ENCODE assay signal across 15 mouse cellular contexts in the genomic region with DNA sequence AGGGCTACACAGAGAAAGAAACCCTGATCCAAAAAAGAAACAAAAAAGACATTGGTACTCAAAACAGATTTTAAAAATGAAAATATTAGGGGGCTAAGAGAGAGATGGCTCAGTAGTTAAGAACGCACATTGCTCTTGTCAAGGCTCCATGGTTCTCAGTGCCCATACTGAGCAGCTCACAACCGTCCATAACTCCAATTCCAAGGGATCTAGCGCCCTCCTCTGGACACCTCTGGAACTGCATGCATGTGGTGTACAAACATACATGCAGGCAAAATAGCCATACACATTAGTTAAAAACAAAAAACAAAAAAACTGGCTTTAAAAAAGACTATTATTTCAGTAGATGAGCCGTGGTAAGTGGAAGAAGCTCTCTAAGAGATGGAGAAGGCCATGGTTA. TPM values are rescaled to one million over a fixed set of nuclear protein-coding genes. Genes with fewer than 3 reads are reported as not detected.
A peak's percentile ranks its signal among the peaks of the same experiment; 100 is the strongest.
DNase-seq lines count a peak whose midpoint lies in the region; ATAC-seq and TF ChIP-seq lines count a peak whose summit lies in the region.
"Had no signal": no experiment of that assay in that cellular context is flagged by ENCODE, and none has a peak within 500 bp of the region (broad histone marks: within the 10 kb centered on the region; RNA-seq: fewer than 3 reads in every experiment).

No protein-coding gene starts in this region.

- H3K27ac ChIP-seq in heart, postnatal 0 days (ENCODE audit: low read depth) = no peak overlapping the region
- H3K27ac ChIP-seq in midbrain, postnatal 0 days (ENCODE audit: low read depth, low read length) = no peak overlapping the region
- H3K27ac ChIP-seq in midbrain, embryonic 16.5 days (ENCODE audit: low read length) = no peak overlapping the region
- no peak overlapping the region for H3K27ac ChIP-seq in bone marrow, adult 2 months (ENCODE audit: control insufficient read depth, insufficient read depth, low read depth, low read length, poor library complexity)
- H3K27ac ChIP-seq in stomach, postnatal 0 days (replicated peaks) = no peak overlapping the region
- H3K27ac ChIP-seq: embryonic facial prominence, embryonic 13.5 days; hindbrain, embryonic 14.5 days had no signal

- 80% methylated on average over 4 of the region's 4 CpGs for WGBS in heart, postnatal 0 days
- 75% methylated on average over 4 of the region's 4 CpGs for WGBS in midbrain, postnatal 0 days
- 71% methylated on average over 4 of the region's 4 CpGs for WGBS in midbrain, embryonic 16.5 days
- WGBS in bone marrow, adult 2 months = 66% methylated on average over 4 of the region's 4 CpGs
- WGBS in stomach, postnatal 0 days = 78% methylated on average over 4 of the region's 4 CpGs

- H3K36me3 ChIP-seq in heart, postnatal 0 days (replicated peaks; ENCODE audit: control insufficient read depth, insufficient read depth, low read length) = no peaks in the 10 kb centered on the region
- no peaks in the 10 kb centered on the region for H3K36me3 ChIP-seq in midbrain, postnatal 0 days (ENCODE audit: insufficient read depth, low read length)
- H3K36me3 ChIP-seq in midbrain, embryonic 16.5 days (ENCODE audit: control insufficient read depth, insufficient read depth, low read length) = no peaks in the 10 kb centered on the region
- no peaks in the 10 kb centered on the region for H3K36me3 ChIP-seq in stomach, postnatal 0 days (ENCODE audit: control insufficient read depth, insufficient read depth, low read length)
- H3K36me3 ChIP-seq: embryonic facial prominence, embryonic 13.5 days had no signal

- H3K27me3 ChIP-seq in heart, postnatal 0 days (ENCODE audit: control insufficient read depth, insufficient read depth, low read length) = no peaks in the 10 kb centered on the region
- no peaks in the 10 kb centered on the region for H3K27me3 ChIP-seq in midbrain, postnatal 0 days (ENCODE audit: insufficient read depth, low read length)
- no peaks in the 10 kb centered on the region for H3K27me3 ChIP-seq in midbrain, embryonic 16.5 days (ENCODE audit: control insufficient read depth, insufficient read depth, low read depth, low read length)
- no peaks in the 10 kb centered on the region for H3K27me3 ChIP-seq in stomach, postnatal 0 days (ENCODE audit: control insufficient read depth, insufficient read depth, low read length)
- H3K27me3 ChIP-seq: embryonic facial prominence, embryonic 13.5 days had no signal

- no peak overlapping the region for H3K4me3 ChIP-seq in heart, postnatal 0 days (ENCODE audit: low read depth, low read length)
- H3K4me3 ChIP-seq in midbrain, postnatal 0 days (ENCODE audit: low read depth, low read length) = no peak overlapping the region
- no peak overlapping the region for H3K4me3 ChIP-seq in midbrain, embryonic 16.5 days (ENCODE audit: low read depth, low read length)
- no peak overlapping the region for H3K4me3 ChIP-seq in bone marrow, adult 2 months (replicated peaks; ENCODE audit: control insufficient read depth, low read depth, low read length)
- H3K4me3 ChIP-seq in stomach, postnatal 0 days (ENCODE audit: low read depth, low read length) = no peak overlapping the region
- H3K4me3 ChIP-seq: embryonic facial prominence, embryonic 13.5 days had no signal

- H3K9ac ChIP-seq in heart, postnatal 0 days (replicated peaks; ENCODE audit: low read depth, low read length) = no peak overlapping the region
- H3K9ac ChIP-seq in midbrain, postnatal 0 days (replicated peaks; ENCODE audit: low read length, poor library complexity, severe bottlenecking) = no peak overlapping the region
- H3K9ac ChIP-seq in midbrain, embryonic 16.5 days (ENCODE audit: low read depth, low read length) = no peak overlapping the region
- no peak overlapping the region for H3K9ac ChIP-seq in stomach, postnatal 0 days (ENCODE audit: low read length)
- H3K9ac ChIP-seq: embryonic facial prominence, embryonic 13.5 days; hindbrain, embryonic 14.5 days had no signal

- no peak overlapping the region for H3K4me2 ChIP-seq in heart, postnatal 0 days (ENCODE audit: low read depth, low read length)
- H3K4me2 ChIP-seq in midbrain, postnatal 0 days (ENCODE audit: low read depth, low read length, poor library complexity, severe bottlenecking) = no peak overlapping the region
- no peak overlapping the region for H3K4me2 ChIP-seq in midbrain, embryonic 16.5 days (ENCODE audit: low read length)
- no peak overlapping the region for H3K4me2 ChIP-seq in stomach, postnatal 0 days (replicated peaks; ENCODE audit: low read depth)
- H3K4me2 ChIP-seq: embryonic facial prominence, embryonic 13.5 days; hindbrain, embryonic 14.5 days; midbrain, embryonic 11.5 days had no signal

- TF ChIP-seq CTCF in heart, postnatal 0 days (IDR thresholded peaks at IDR 0.05; ENCODE audit: low read depth) = peak; percentile 56
- TF ChIP-seq CTCF in midbrain, postnatal 0 days (IDR thresholded peaks at IDR 0.05) = peak; percentile 62
- peak; percentile 48; the same call in 1 of the 2 replicates for TF ChIP-seq CTCF in bone marrow, adult 2 months (IDR thresholded peaks at IDR 0.05; ENCODE audit: control insufficient read depth, insufficient read depth, low read length)
- peak; percentile 75 for TF ChIP-seq CTCF in stomach, postnatal 0 days (IDR thresholded peaks at IDR 0.05; ENCODE audit: low read depth)

- ATAC-seq in heart, postnatal 0 days (ENCODE audit: insufficient read depth, low read depth) = no peak
- ATAC-seq in midbrain, postnatal 0 days (ENCODE audit: low FRiP score) = no peak
- ATAC-seq in midbrain, embryonic 16.5 days = no peak
- no peak for ATAC-seq in stomach, postnatal 0 days (ENCODE audit: low FRiP score, low TSS enrichment)

- H3K4me1 ChIP-seq in heart, postnatal 0 days (ENCODE audit: control insufficient read depth, insufficient read depth) = peaks cover 10% of the 10 kb centered on the region
- H3K4me1 ChIP-seq in midbrain, postnatal 0 days (ENCODE audit: insufficient read depth, low read length) = no peaks in the 10 kb centered on the region
- H3K4me1 ChIP-seq in midbrain, embryonic 16.5 days (ENCODE audit: control insufficient read depth, insufficient read depth, low read length) = no peaks in the 10 kb centered on the region
- no peaks in the 10 kb centered on the region for H3K4me1 ChIP-seq in bone marrow, adult 2 months (ENCODE audit: control insufficient read depth, insufficient read depth, low read length)
- H3K4me1 ChIP-seq in stomach, postnatal 0 days (replicated peaks; ENCODE audit: control insufficient read depth, insufficient read depth) = no peaks in the 10 kb centered on the region

- no peak for TF ChIP-seq POLR2A in bone marrow, adult 2 months (IDR thresholded peaks at IDR 0.05; ENCODE audit: borderline replicate concordance, control insufficient read depth, low read depth, low read length)

- TF ChIP-seq EP300 in heart, postnatal 0 days (IDR thresholded peaks at IDR 0.05; ENCODE audit: low read depth) = no peak
- no peak for TF ChIP-seq EP300 in stomach, postnatal 0 days (optimal IDR thresholded peaks at IDR 0.05)

- DNase-seq in heart, postnatal 0 days (ENCODE audit: low spot score) = no peak
- no peak for DNase-seq in heart, adult 18-20 months
- no peak for DNase-seq in midbrain, postnatal 0 days (ENCODE audit: low spot score)
- peak; percentile 33 for DNase-seq in stomach, postnatal 0 days (ENCODE audit: low spot score)
- no peak for DNase-seq in left cerebral cortex, postnatal 4 days
- no peak for DNase-seq in gastrocnemius, adult 8-10 months (ENCODE audit: low spot score in 2 of 2)
- DNase-seq: gastrocnemius, postnatal 36 days had no signal

- H3K9me3 ChIP-seq in heart, postnatal 0 days (replicated peaks; ENCODE audit: control insufficient read depth, low read length) = no peaks in the 10 kb centered on the region
- H3K9me3 ChIP-seq in midbrain, postnatal 0 days (ENCODE audit: low read length) = no peaks in the 10 kb centered on the region
- H3K9me3 ChIP-seq in midbrain, embryonic 16.5 days (replicated peaks; ENCODE audit: control insufficient read depth, low read length, poor library complexity, severe bottlenecking) = no peaks in the 10 kb centered on the region
- no peaks in the 10 kb centered on the region for H3K9me3 ChIP-seq in stomach, postnatal 0 days (ENCODE audit: control insufficient read depth, low read length)
- H3K9me3 ChIP-seq: embryonic facial prominence, embryonic 13.5 days had no signal

- intact Hi-C loops in left cerebral cortex, postnatal 4 days (cut with DNase I) = no loop called here

RNA-seq across cellular contexts. Expression of gene Cdh3, which starts 19.9 kb away (rescaled TPM):
- 9.2 and 11.4 TPM in 2 replicates for total RNA-seq in heart, postnatal 0 days (2014; rRNA removed; ENCODE audit: low replicate concordance)
- 4.3 and 4.5 TPM in 2 replicates for polyA plus RNA-seq in heart, postnatal 0 days (2015; fragmentation: Nextera tagmentation; extraction: Ambion mirVana)
- total RNA-seq in heart, adult 18-20 months (2021) = under 1 TPM; 0.35 to 0.93 TPM
- 1.3 and 4.3 TPM in 2 replicates for total RNA-seq in midbrain, postnatal 0 days (2014; rRNA removed)
- 0.67 and 1.1 TPM in 2 replicates for polyA plus RNA-seq in midbrain, postnatal 0 days (2015; fragmentation: Nextera tagmentation; extraction: Ambion mirVana)
- polyA plus RNA-seq in midbrain, embryonic 16.5 days (2015; fragmentation: Nextera tagmentation; extraction: Ambion mirVana) = 0.91 and 1.2 TPM in 2 replicates
- polyA plus RNA-seq in bone marrow, adult 2 months (2011; ENCODE audit: insufficient read depth, insufficient read length, low replicate concordance, missing spikeins) = not detected in 2 replicates
- 8.0 and 8.1 TPM in 2 replicates for polyA plus RNA-seq in stomach, postnatal 0 days (2015; fragmentation: Nextera tagmentation; extraction: Ambion mirVana)
- under 1 TPM; 0.28 to 0.46 TPM for total RNA-seq in left cerebral cortex, postnatal 4 days (2021)
- total RNA-seq in gastrocnemius, adult 8-10 months (2022) = under 1 TPM in 1 of 4 experiments, not detected in 3; 0.05 TPM

RNA-seq across cellular contexts. Expression of gene 6030452D12Rik, which starts 30.2 kb away (rescaled TPM):
- total RNA-seq in heart, postnatal 0 days (2014; rRNA removed; ENCODE audit: low replicate concordance) = not detected in 2 replicates
- polyA plus RNA-seq in heart, postnatal 0 days (2015; fragmentation: Nextera tagmentation; extraction: Ambion mirVana) = not detected in 2 replicates
- total RNA-seq in heart, adult 18-20 months (2021) = not detected
- total RNA-seq in midbrain, postnatal 0 days (2014; rRNA removed) = not detected in 2 replicates
- not detected in 2 replicates for polyA plus RNA-seq in midbrain, postnatal 0 days (2015; fragmentation: Nextera tagmentation; extraction: Ambion mirVana)
- polyA plus RNA-seq in midbrain, embryonic 16.5 days (2015; fragmentation: Nextera tagmentation; extraction: Ambion mirVana) = not detected in 2 replicates
- not detected in 2 replicates for polyA plus RNA-seq in bone marrow, adult 2 months (2011; ENCODE audit: insufficient read depth, insufficient read length, low replicate concordance, missing spikeins)
- polyA plus RNA-seq in stomach, postnatal 0 days (2015; fragmentation: Nextera tagmentation; extraction: Ambion mirVana) = not detected in 2 replicates
- not detected for total RNA-seq in left cerebral cortex, postnatal 4 days (2021)
- not detected for total RNA-seq in gastrocnemius, adult 8-10 months (2022)
- total RNA-seq: adrenal gland, adult 18-20 months; gastrocnemius, postnatal 36 days; left cerebral cortex, adult 8-10 months had no signal
- polyA plus RNA-seq: embryonic facial prominence, embryonic 13.5 days; hindbrain, embryonic 14.5 days; midbrain, embryonic 11.5 days; thymus, postnatal 0 days had no signal

RNA-seq across cellular contexts. Expression of gene Gm10073, which starts 42.7 kb away (rescaled TPM):
- total RNA-seq in heart, postnatal 0 days (2014; rRNA removed; ENCODE audit: low replicate concordance) = 70.8 and 80.8 TPM in 2 replicates
- 6.2 and 6.5 TPM in 2 replicates for polyA plus RNA-seq in heart, postnatal 0 days (2015; fragmentation: Nextera tagmentation; extraction: Ambion mirVana)
- total RNA-seq in heart, adult 18-20 months (2021) = 100 to 1,000 TPM; 123 to 131 TPM
- total RNA-seq in midbrain, postnatal 0 days (2014; rRNA removed) = 26.8 and 46.4 TPM in 2 replicates
- polyA plus RNA-seq in midbrain, postnatal 0 days (2015; fragmentation: Nextera tagmentation; extraction: Ambion mirVana) = 4.9 and 6.0 TPM in 2 replicates
- 5.9 and 6.8 TPM in 2 replicates for polyA plus RNA-seq in midbrain, embryonic 16.5 days (2015; fragmentation: Nextera tagmentation; extraction: Ambion mirVana)
- 52.1 and 98.4 TPM in 2 replicates for polyA plus RNA-seq in bone marrow, adult 2 months (2011; ENCODE audit: insufficient read depth, insufficient read length, low replicate concordance, missing spikeins)
- polyA plus RNA-seq in stomach, postnatal 0 days (2015; fragmentation: Nextera tagmentation; extraction: Ambion mirVana) = 13.8 and 14.2 TPM in 2 replicates
- total RNA-seq in left cerebral cortex, postnatal 4 days (2021) = 100 to 1,000 TPM; 117 to 133 TPM
- total RNA-seq in gastrocnemius, adult 8-10 months (2022) = 100 to 1,000 TPM in 3 of 4 experiments, 10 to 100 TPM in 1; 99.2 to 128 (median 106) TPM
